ENCODE assay signal across 7 mouse cellular contexts in the genomic region with DNA sequence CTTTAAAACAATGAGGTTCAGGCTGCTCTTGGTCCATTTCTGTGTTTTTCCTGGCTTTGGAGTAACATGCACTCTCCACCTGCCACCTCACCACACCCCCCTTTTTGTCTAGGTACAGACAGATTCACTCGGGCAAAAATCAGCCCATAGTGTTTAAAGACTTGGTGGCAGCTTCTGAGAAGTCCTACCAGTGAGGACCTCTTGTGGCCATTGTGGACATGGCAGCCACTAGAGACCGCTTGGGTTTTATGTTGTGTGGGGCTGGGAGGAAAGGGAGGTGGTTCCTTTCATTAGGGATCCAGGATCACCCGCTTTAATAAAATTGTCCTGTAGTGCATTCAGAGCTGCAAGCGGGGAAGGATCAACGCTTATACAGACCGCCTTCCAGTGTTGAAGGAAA. TPM values are rescaled to one million over a fixed set of nuclear protein-coding genes. Genes with fewer than 3 reads are reported as not detected.
DNase-seq lines count a peak whose midpoint lies in the region; ATAC-seq and TF ChIP-seq lines count a peak whose summit lies in the region.

No protein-coding gene starts in this region.

- peak; percentile 57 for DNase-seq in liver
- DNase-seq in Muller cell, postnatal 12 days (ENCODE audit: inconsistent ontology term) = peak; percentile 3
- DNase-seq in brain, embryonic 14.5 days (ENCODE audit: low read depth) = peak; percentile 56
- peak; percentile 26 to 40 for DNase-seq in gastrocnemius, adult 8-10 months (ENCODE audit: low spot score in 2 of 2)
- peak; percentile 15 to 53 for DNase-seq in layer of hippocampus, postnatal 25 days (ENCODE audit: extremely low spot score in 1 of 2, low spot score in 1 of 2)
- peak; percentile 71 for DNase-seq in midbrain, postnatal 0 days (ENCODE audit: low spot score)

- no peak overlapping the region for H3K4me2 ChIP-seq in liver, embryonic 12.5 days
- H3K4me2 ChIP-seq in midbrain, postnatal 0 days (ENCODE audit: low read depth, low read length, poor library complexity, severe bottlenecking) = no peak overlapping the region

- H3K4me1 ChIP-seq in liver, embryonic 12.5 days = peaks cover 29% of the 10 kb centered on the region
- H3K4me1 ChIP-seq in midbrain, postnatal 0 days (ENCODE audit: insufficient read depth, low read length) = no peaks in the 10 kb centered on the region

- H3K4me3 ChIP-seq in liver, embryonic 12.5 days = no peak overlapping the region
- no peak overlapping the region for H3K4me3 ChIP-seq in midbrain, postnatal 0 days (ENCODE audit: low read depth, low read length)

- no peak overlapping the region for H3K27ac ChIP-seq in liver, embryonic 12.5 days
- H3K27ac ChIP-seq in midbrain, postnatal 0 days (ENCODE audit: low read depth, low read length) = no peak overlapping the region

- no peak for TF ChIP-seq POLR2A in brain, embryonic 14.5 days (IDR thresholded peaks at IDR 0.05; ENCODE audit: borderline replicate concordance, extremely low read depth, insufficient read depth, insufficient read length, poor library complexity, severe bottlenecking)

- no peak for ATAC-seq in liver, embryonic 12.5 days
- no peak for ATAC-seq in midbrain, postnatal 0 days (ENCODE audit: low FRiP score)

- peak; percentile 64; the same call in 1 of the 2 replicates for TF ChIP-seq CTCF in brain, embryonic 14.5 days (IDR thresholded peaks at IDR 0.05; ENCODE audit: borderline replicate concordance, extremely low read depth, insufficient read depth, insufficient read length)
- peak; percentile 74 for TF ChIP-seq CTCF in midbrain, postnatal 0 days (IDR thresholded peaks at IDR 0.05)

- 29% methylated on average over 6 of the region's 6 CpGs for WGBS in liver, embryonic 12.5 days (ENCODE audit: insufficient replicate concordance)
- WGBS in midbrain, postnatal 0 days = 29% methylated on average over 6 of the region's 6 CpGs

- H3K9me3 ChIP-seq in liver, embryonic 12.5 days (replicated peaks) = no peaks in the 10 kb centered on the region
- no peaks in the 10 kb centered on the region for H3K9me3 ChIP-seq in midbrain, postnatal 0 days (ENCODE audit: low read length)

- H3K36me3 ChIP-seq in liver, embryonic 12.5 days = peaks cover under 1% of the 10 kb centered on the region; the same call in 1 of the 2 replicates
- peaks cover 8% of the 10 kb centered on the region; the same call in 1 of the 2 replicates for H3K36me3 ChIP-seq in midbrain, postnatal 0 days (ENCODE audit: insufficient read depth, low read length)

- no peak overlapping the region for H3K9ac ChIP-seq in liver, embryonic 12.5 days
- H3K9ac ChIP-seq in midbrain, postnatal 0 days (replicated peaks; ENCODE audit: low read length, poor library complexity, severe bottlenecking) = no peak overlapping the region

- H3K27me3 ChIP-seq in liver, embryonic 12.5 days (replicated peaks) = no peaks in the 10 kb centered on the region
- H3K27me3 ChIP-seq in midbrain, postnatal 0 days (ENCODE audit: insufficient read depth, low read length) = no peaks in the 10 kb centered on the region

RNA-seq across cellular contexts. Expression of a gene that starts 21.9 kb away (rescaled TPM):
- polyA plus RNA-seq in liver, embryonic 12.5 days (2016; fragmentation: Nextera tagmentation; extraction: Ambion mirVana) = 0.99 and 1.4 TPM in 2 replicates
- 2.6 and 3.9 TPM in 2 replicates for polyA plus RNA-seq in brain, embryonic 14.5 days (2012; rRNA removed)
- under 1 TPM; 0.12 to 0.56 (median 0.33) TPM for total RNA-seq in gastrocnemius, adult 8-10 months (2022)
- total RNA-seq in layer of hippocampus, postnatal 25 days (2021) = 1 to 10 TPM; 4.2 to 4.5 TPM
- 9.2 and 9.3 TPM in 2 replicates for total RNA-seq in midbrain, postnatal 0 days (2014; rRNA removed)
- polyA plus RNA-seq in midbrain, postnatal 0 days (2015; fragmentation: Nextera tagmentation; extraction: Ambion mirVana) = 5.5 and 5.8 TPM in 2 replicates

RNA-seq across cellular contexts. Expression of a gene that starts 36.8 kb away (rescaled TPM):
- polyA plus RNA-seq in liver, embryonic 12.5 days (2016; fragmentation: Nextera tagmentation; extraction: Ambion mirVana) = not detected in 2 replicates
- polyA plus RNA-seq in brain, embryonic 14.5 days (2012; rRNA removed) = 0.05 TPM in 1 of 2 replicates, not detected in the other
- total RNA-seq in gastrocnemius, adult 8-10 months (2022) = 100 to 1,000 TPM; 191 to 208 (median 196) TPM
- total RNA-seq in layer of hippocampus, postnatal 25 days (2021) = under 1 TPM; 0.20 to 0.21 TPM
- total RNA-seq in midbrain, postnatal 0 days (2014; rRNA removed) = 0.05 and 0.24 TPM in 2 replicates
- polyA plus RNA-seq in midbrain, postnatal 0 days (2015; fragmentation: Nextera tagmentation; extraction: Ambion mirVana) = 0.20 and 0.21 TPM in 2 replicates

Comparison
In these comparisons a context has a peak if more than half of its experiments do, and no peak if none do; other contexts are left out.
1. DNase-seq: peak in every context shown above with its lines; median percentile 71 in midbrain, postnatal 0 days; 57 in liver; 56 in brain, embryonic 14.5 days; 34 in layer of hippocampus, postnatal 25 days; 33 in gastrocnemius, adult 8-10 months; 3 in Muller cell, postnatal 12 days.
2. RNA of a gene that starts 36.8 kb away (total RNA-seq): 191 to 208 TPM in gastrocnemius, adult 8-10 months; 0.20 to 0.21 TPM in layer of hippocampus, postnatal 25 days and 0.05 to 0.24 TPM in midbrain, postnatal 0 days; every median in the first group is over 100 times any median in the second.